Mouse (Mus musculus) liver, embryonic 13.5 days (tissue): Measurements from ENCODE around the gene Crabp2. TPM values are rescaled to one million over a fixed set of nuclear protein-coding genes. Genes with fewer than 3 reads are reported as not detected.

ENCODE experiments used
- polyA plus RNA-seq: library from polyadenylated mRNA; unstranded; fragments of >200 nt; fragmentation: Nextera tagmentation; extraction: Ambion mirVana; gene quantifications from 2 replicates; pipeline ENCODE4 v1.2.1, GENCODE M21; 2015

Crabp2 gene
- polyA plus RNA-seq, 1 experiment from 2014 or later, result 2.3 TPM

Other genes with a start within 250 kb of the Crabp2 start
- gene Lrrc71, start 200.0 kb upstream of the Crabp2 start, polyA plus RNA-seq, result 0.10 and 0.15 TPM in 2 replicates
- gene Ntrk1, start 153.5 kb upstream of the Crabp2 start, polyA plus RNA-seq, result 0.20 and 0.27 TPM in 2 replicates
- gene Insrr, start 151.7 kb upstream of the Crabp2 start, polyA plus RNA-seq, result 0.03 TPM in 1 of 2 replicates, not detected in the other
- 5.0 and 5.3 TPM in 2 replicates for gene Pear1, start 124.4 kb upstream of the Crabp2 start, polyA plus RNA-seq
- gene Sh2d2a, start 101.9 kb upstream of the Crabp2 start, polyA plus RNA-seq, result 0.17 TPM in 1 of 2 replicates, not detected in the other
- 7.9 and 9.2 TPM in 2 replicates for gene Prcc, start 63.1 kb upstream of the Crabp2 start, polyA plus RNA-seq
- gene Hdgf, start 42.3 kb upstream of the Crabp2 start, polyA plus RNA-seq, result 263 and 283 TPM in 2 replicates
- gene Mrpl24, start 29.2 kb upstream of the Crabp2 start, polyA plus RNA-seq, result 48.7 and 56.5 TPM in 2 replicates
- gene Isg20l2, start 18.4 kb upstream of the Crabp2 start, polyA plus RNA-seq, result 31.1 and 38.3 TPM in 2 replicates
- 6.1 and 6.6 TPM in 2 replicates for gene Rrnad1, start 17.9 kb upstream of the Crabp2 start, polyA plus RNA-seq
- 2.6 and 2.8 TPM in 2 replicates for gene Nes, start 22.4 kb downstream of the Crabp2 start, polyA plus RNA-seq
- gene Bcan, start 51.6 kb downstream of the Crabp2 start, polyA plus RNA-seq, result 0.05 TPM in 1 of 2 replicates, not detected in the other
- not detected in 2 replicates for gene Hapln2, start 78.9 kb downstream of the Crabp2 start, polyA plus RNA-seq
- gene Gpatch4, start 94.4 kb downstream of the Crabp2 start, polyA plus RNA-seq, result 32.7 TPM in 2 replicates
- gene Naxe, start 109.8 kb downstream of the Crabp2 start, polyA plus RNA-seq, result 63.8 and 66.9 TPM in 2 replicates
- gene Ttc24, start 129.6 kb downstream of the Crabp2 start, polyA plus RNA-seq, result not detected in 2 replicates
- gene Iqgap3, start 133.3 kb downstream of the Crabp2 start, polyA plus RNA-seq, result 6.6 and 7.4 TPM in 2 replicates
- gene Mef2d, start 193.7 kb downstream of the Crabp2 start, polyA plus RNA-seq, result 5.5 and 7.5 TPM in 2 replicates